In genomic region chr2:70902196-70902595, GRCm38 (mm10) we compare ENCODE assay signal across 11 mouse cellular contexts.
"Had no signal": no experiment of that assay in that cellular context is flagged by ENCODE, and none has a peak within 500 bp of the region (broad histone marks: within the 10 kb centered on the region; RNA-seq: fewer than 3 reads in every experiment).

No protein-coding gene starts in this region.

- DNase-seq: left cerebral cortex, postnatal 4 days; lung, adult 18-20 months; midbrain, embryonic 14.5 days; right cerebral cortex, postnatal 25 days; thymus, adult 18-20 months; thymus, postnatal 25 days had no signal

- H3K9ac ChIP-seq: limb, embryonic 13.5 days; liver, embryonic 14.5 days; neural tube, embryonic 15.5 days had no signal

- H3K4me3 ChIP-seq: limb, embryonic 13.5 days; myocyte; neural tube, embryonic 15.5 days had no signal

- H3K27ac ChIP-seq: kidney, postnatal 0 days; limb, embryonic 13.5 days; liver, embryonic 14.5 days had no signal

- H3K9me3 ChIP-seq: limb, embryonic 13.5 days; neural tube, embryonic 15.5 days had no signal

- H3K36me3 ChIP-seq: limb, embryonic 13.5 days; neural tube, embryonic 15.5 days had no signal

- H3K27me3 ChIP-seq: limb, embryonic 13.5 days; neural tube, embryonic 15.5 days had no signal
